Mouse (Mus musculus) cerebellum, postnatal 10 days (tissue): ENCODE measurements around the gene Hist1h1b.

ENCODE experiments used
- DNase-seq, 2 experiments: peaks; one replicate each; pipeline ENCODE4 v3.0.0; 2021; ENCODE audit warnings: mixed read lengths in 2 of 2

The Hist1h1b gene

GRCm38 (mm10) chr13:21781639-21782038 is 1.2 kb upstream of the Hist1h1b start:
- DNase-seq: no peak

GRCm38 (mm10) chr13:21781021-21781555 is 663 bp upstream of the Hist1h1b start:
- DNase-seq: no peak

DNA sequence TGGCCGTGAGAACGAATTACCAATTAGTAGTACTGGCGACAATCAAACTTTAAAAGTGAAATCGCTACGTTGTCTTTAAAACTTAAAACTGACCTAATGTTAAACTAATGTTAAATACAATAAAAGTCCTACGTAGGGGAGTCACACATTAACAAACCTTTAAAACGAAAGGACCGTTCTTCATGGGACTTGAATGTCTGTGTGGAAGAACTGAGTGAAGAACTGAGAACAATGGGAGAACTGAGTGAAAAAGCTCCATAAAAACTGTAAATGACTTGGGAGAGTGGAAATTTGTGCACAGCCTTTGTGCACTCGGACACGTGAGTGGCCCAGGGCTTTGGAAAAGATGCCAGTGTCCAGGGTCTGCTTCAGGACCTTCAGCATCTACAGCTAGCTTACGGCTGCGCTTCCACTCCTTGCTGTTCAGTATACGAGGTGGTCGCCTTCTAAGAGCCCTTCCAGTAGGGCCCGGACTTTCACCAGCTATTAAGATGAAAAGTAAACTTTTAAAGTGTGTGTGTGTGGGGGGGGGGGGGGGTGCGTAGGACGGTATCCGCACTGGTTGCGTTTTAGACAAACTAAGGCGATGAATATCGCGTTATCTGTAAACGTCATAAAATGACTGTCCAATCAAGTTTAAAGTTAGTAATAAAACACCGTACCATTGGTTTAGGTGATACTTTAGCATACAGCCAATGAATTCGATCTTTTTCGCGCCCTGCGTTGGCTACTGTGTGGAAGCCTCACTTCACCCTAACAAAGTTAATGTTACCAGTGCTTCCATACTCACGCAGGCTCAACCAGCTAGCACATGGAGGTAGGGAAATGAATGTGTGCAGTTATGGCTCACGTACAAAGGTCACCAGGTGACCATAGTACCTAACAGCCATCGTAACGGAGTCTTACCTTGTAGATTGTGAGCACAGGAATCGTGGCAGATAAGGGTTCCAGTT is 1.3 kb downstream of the Hist1h1b start:
- peak; percentile 77 to 82 for DNase-seq

DNA sequence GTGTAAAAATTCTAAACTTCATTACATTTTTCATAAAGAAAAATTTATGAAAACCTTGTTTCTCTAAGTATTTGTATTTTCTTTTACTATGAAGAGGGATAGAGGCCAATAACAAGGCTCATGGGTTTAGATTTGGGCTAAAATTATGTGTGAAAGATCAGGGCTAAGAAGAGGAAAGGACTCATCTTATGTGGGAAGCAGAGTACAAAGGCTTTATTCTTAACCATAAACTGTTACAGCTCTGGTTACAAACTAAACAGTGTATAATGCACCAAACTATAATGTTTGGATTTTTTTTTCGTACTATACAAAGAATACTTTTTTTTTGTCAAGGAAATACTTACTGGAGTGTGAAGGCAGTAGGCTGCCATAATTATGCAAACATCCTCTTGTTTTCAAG is 24.7 kb downstream of the Hist1h1b start:
- DNase-seq: no peak

DNA sequence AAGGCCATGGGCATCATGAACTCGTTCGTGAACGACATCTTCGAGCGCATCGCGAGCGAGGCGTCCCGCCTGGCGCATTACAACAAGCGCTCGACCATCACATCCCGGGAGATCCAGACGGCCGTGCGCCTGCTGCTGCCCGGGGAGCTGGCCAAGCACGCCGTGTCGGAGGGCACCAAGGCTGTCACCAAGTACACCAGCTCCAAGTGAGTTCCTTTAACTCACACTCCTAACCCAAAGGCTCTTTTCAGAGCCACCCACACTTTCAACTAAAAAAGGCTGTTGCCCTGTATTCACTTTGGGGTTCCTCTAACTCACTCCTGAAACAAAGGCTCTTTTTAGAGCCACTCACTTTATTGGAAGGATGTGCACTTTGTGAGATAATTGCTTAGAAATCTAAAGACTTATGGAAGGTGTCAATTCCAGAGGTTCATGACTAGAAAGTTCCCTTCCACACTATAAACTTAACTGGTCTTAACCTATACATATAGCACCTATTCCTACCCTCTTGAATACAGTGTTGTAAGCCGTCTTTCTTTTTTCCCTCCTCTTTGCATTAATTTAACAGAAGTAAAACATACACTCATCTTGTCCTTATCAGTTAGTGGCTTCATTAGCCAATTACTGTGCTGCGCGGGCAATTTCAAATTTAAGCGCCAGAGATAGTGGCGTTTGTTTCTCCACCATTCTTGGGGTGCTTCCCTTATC is 26.0 kb downstream of the Hist1h1b start:
- DNase-seq: peak; percentile 57

- DNase-seq: peak; percentile 71 to 77
These were observed 26.7 kb downstream of the Hist1h1b start, which contains the start of the genes Hist1h2ak and Hist1h2bn for GRCm38 (mm10) chr13:21753524-21754285. Hist1h2ak (minus strand) TSS chr13:21753827. Hist1h2bn (plus strand) TSS chr13:21754123.

DNA sequence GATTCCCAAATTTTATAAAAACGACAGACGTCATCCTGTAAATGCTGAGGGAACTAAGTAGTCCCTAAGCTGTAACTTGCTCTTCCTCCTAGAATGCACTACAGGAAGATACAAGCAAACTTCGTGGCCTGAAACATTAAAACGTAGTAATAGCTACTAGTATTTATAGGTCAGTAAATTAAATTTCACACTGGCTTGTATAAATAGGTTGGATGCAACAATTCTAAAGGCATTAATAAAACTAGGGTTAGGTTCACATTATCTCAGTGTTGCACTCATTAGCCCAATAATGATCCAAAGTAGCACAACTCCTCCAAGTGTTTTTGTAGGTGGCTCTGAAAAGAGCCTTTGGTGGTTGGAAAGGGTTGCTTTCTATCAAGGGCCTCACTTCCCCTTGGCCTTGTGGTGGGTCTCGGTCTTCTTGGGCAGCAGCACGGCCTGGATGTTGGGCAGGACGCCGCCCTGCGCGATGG is 27.3 kb downstream of the Hist1h1b start:
- no peak for DNase-seq

- DNase-seq: no peak
These were observed 28.1 kb downstream of the Hist1h1b start for GRCm38 (mm10) chr13:21752356-21752755.

GRCm38 (mm10) chr13:21751827-21752226 is 28.6 kb downstream of the Hist1h1b start:
- no peak for DNase-seq

GRCm38 (mm10) chr13:21751417-21751816 is 29.0 kb downstream of the Hist1h1b start:
- no peak for DNase-seq

DNA sequence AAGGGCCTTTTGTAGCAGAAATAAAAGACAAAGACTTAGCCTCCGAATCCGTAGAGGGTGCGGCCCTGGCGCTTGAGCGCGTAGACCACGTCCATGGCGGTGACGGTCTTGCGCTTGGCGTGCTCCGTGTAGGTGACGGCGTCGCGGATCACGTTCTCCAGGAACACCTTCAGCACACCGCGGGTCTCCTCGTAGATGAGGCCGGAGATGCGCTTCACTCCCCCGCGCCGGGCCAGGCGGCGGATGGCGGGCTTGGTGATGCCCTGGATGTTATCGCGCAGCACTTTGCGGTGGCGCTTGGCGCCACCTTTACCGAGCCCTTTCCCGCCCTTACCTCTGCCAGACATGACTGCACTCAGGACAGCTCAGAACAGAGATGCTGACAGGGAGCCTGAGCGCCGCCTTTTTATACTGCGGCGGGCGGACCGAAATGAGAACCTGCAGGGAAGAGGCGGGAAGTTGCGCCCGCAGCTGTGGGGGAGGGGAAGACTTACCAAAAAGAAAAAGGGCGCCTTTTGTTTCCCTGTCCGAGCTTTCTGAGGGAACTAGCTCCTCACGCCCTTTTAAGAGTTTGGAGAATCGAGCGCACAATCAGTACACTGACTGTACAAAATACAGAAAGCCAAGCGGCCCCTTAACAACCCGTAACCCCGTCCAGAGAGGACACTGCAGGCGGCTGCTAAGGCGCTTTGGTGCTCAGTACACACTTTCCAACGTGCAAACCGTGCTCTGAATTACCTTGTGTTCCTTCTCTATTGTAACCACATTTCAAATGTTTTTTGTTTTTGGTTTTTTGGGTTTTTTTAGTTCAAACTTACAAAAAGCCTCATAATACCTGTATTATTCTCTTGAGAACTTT is 30.0 kb downstream of the Hist1h1b start, which contains the start of gene Hist1h4k:
Gene Hist1h4k (minus strand): TSS at position 347 of the 859 bp plus-strand sequence.
- DNase-seq: peak; percentile 98

GRCm38 (mm10) chr13:21749387-21750158 is 30.9 kb downstream of the Hist1h1b start:
- DNase-seq: peak in 1 of 2 experiments; percentile 10

GRCm38 (mm10) chr13:21745006-21745405 is 35.4 kb downstream of the Hist1h1b start:
- DNase-seq: no peak

- DNase-seq: peak; percentile 91 to 93
These were observed 45.3 kb downstream of the Hist1h1b start, which contains the start of gene Hist1h4j for GRCm38 (mm10) chr13:21734906-21735767. Hist1h4j (plus strand) TSS chr13:21735064.

GRCm38 (mm10) chr13:21734010-21734905 is 46.2 kb downstream of the Hist1h1b start:
- peak; percentile 91 to 96 for DNase-seq

GRCm38 (mm10) chr13:21733466-21733865 is 47.0 kb downstream of the Hist1h1b start:
- DNase-seq: peak; percentile 28 to 31
